9 mouse cellular contexts compared by ENCODE assay signal in genomic region chrX:102060891-102061290, GRCm38 (mm10). TPM values are rescaled to one million over a fixed set of nuclear protein-coding genes. Genes with fewer than 3 reads are reported as not detected.
DNase-seq lines count a peak whose midpoint lies in the region; ATAC-seq and TF ChIP-seq lines count a peak whose summit lies in the region.
"Had no signal": no experiment of that assay in that cellular context is flagged by ENCODE, and none has a peak within 500 bp of the region (broad histone marks: within the 10 kb centered on the region; RNA-seq: fewer than 3 reads in every experiment).

No protein-coding gene starts in this region.

- WGBS in kidney, adult 2 months, result 31% methylated on average over 2 of the region's 2 CpGs
- WGBS in kidney, embryonic 15.5 days, result 21% methylated on average over 2 of the region's 2 CpGs
- WGBS in lung, embryonic 15.5 days, result 17% methylated on average over 2 of the region's 2 CpGs
- WGBS in thymus, adult 2 months, result 0% methylated on average over 2 of the region's 2 CpGs

- no peak for ATAC-seq in kidney, embryonic 15.5 days (replicated peaks; ENCODE audit: low FRiP score)
- ATAC-seq in lung, embryonic 15.5 days (ENCODE audit: borderline replicate concordance, extremely low read depth, low FRiP score, low TSS enrichment), result peak; percentile 76
- ATAC-seq in frontal cortex, adult (ENCODE audit: low TSS enrichment), result no peak

- TF ChIP-seq POLR2A in kidney, adult 2 months (IDR thresholded peaks at IDR 0.05; ENCODE audit: low read depth, low read length), result no peak
- no peak for TF ChIP-seq POLR2A in thymus, adult 2 months (IDR thresholded peaks at IDR 0.05; ENCODE audit: control insufficient read depth, extremely low read depth, insufficient read depth, low read length, poor library complexity)

- intact Hi-C loops in gastrocnemius, adult 2 months (cut with DNase I), result loop anchor here (10.0 kb wide), 1 partner anchor 256 kb away; no protein-coding TSS in a partner anchor

- H3K4me1 ChIP-seq in kidney, adult 2 months (ENCODE audit: control insufficient read depth, insufficient read depth, low read length), result no peaks in the 10 kb centered on the region; the same call in 1 of the 2 replicates
- H3K4me1 ChIP-seq in kidney, embryonic 15.5 days, result 0 out of 2 replicates have a peak, but pooled peaks cover 2% of the 10 kb centered on the region
- H3K4me1 ChIP-seq in lung, embryonic 15.5 days, result peaks cover 10% of the 10 kb centered on the region
- no peaks in the 10 kb centered on the region; the same call in 1 of the 2 replicates for H3K4me1 ChIP-seq in thymus, adult 2 months (replicated peaks; ENCODE audit: control insufficient read depth, insufficient read depth, low read length)

- no peak overlapping the region for H3K27ac ChIP-seq in kidney, adult 2 months (ENCODE audit: insufficient read depth, low read depth, low read length)
- no peak overlapping the region for H3K27ac ChIP-seq in kidney, embryonic 15.5 days
- H3K27ac ChIP-seq in gastrocnemius, adult 2 months, result peak overlapping the region; percentile 8; the same call in 1 of the 2 replicates
- H3K27ac ChIP-seq in lung, embryonic 15.5 days, result peak overlapping the region; percentile 47
- H3K27ac ChIP-seq in thymus, adult 2 months (ENCODE audit: control insufficient read depth, insufficient read depth, low read length), result no peak overlapping the region
- no peak overlapping the region for H3K27ac ChIP-seq in layer of hippocampus, adult 2 months
- H3K27ac ChIP-seq: midbrain, embryonic 12.5 days had no signal

- no peaks in the 10 kb centered on the region for H3K36me3 ChIP-seq in kidney, adult 2 months (ENCODE audit: control insufficient read depth, insufficient read depth, low read length)
- H3K36me3 ChIP-seq in kidney, embryonic 15.5 days, result no peaks in the 10 kb centered on the region
- no peaks in the 10 kb centered on the region for H3K36me3 ChIP-seq in lung, embryonic 15.5 days
- H3K36me3 ChIP-seq in thymus, adult 2 months (ENCODE audit: control insufficient read depth, insufficient read depth, low read length), result no peaks in the 10 kb centered on the region
- H3K36me3 ChIP-seq: midbrain, embryonic 12.5 days had no signal

- H3K27me3 ChIP-seq in kidney, adult 2 months (replicated peaks; ENCODE audit: control insufficient read depth, insufficient read depth, low read length), result no peaks in the 10 kb centered on the region
- peaks cover 20% of the 10 kb centered on the region for H3K27me3 ChIP-seq in kidney, embryonic 15.5 days
- H3K27me3 ChIP-seq in lung, embryonic 15.5 days, result no peaks in the 10 kb centered on the region
- H3K27me3 ChIP-seq in thymus, adult 2 months (ENCODE audit: control insufficient read depth, insufficient read depth, low read length), result no peaks in the 10 kb centered on the region

- H3K4me2 ChIP-seq in kidney, embryonic 15.5 days, result no peak overlapping the region
- no peak overlapping the region for H3K4me2 ChIP-seq in lung, embryonic 15.5 days
- H3K4me2 ChIP-seq: midbrain, embryonic 12.5 days had no signal

- H3K4me3 ChIP-seq in kidney, adult 2 months (ENCODE audit: insufficient read depth, low read depth, low read length), result no peak overlapping the region
- H3K4me3 ChIP-seq in kidney, embryonic 15.5 days (replicated peaks), result no peak overlapping the region
- H3K4me3 ChIP-seq in gastrocnemius, adult 2 months, result no peak overlapping the region
- H3K4me3 ChIP-seq in lung, embryonic 15.5 days, result no peak overlapping the region
- no peak overlapping the region for H3K4me3 ChIP-seq in thymus, adult 2 months (ENCODE audit: control insufficient read depth, insufficient read depth, low read length)
- H3K4me3 ChIP-seq in layer of hippocampus, adult 2 months, result no peak overlapping the region
- H3K4me3 ChIP-seq: midbrain, embryonic 12.5 days had no signal

- H3K9ac ChIP-seq in kidney, embryonic 15.5 days, result no peak overlapping the region
- no peak overlapping the region for H3K9ac ChIP-seq in lung, embryonic 15.5 days
- H3K9ac ChIP-seq: midbrain, embryonic 12.5 days had no signal

- no peak for TF ChIP-seq CTCF in kidney, adult 2 months (conservative IDR thresholded peaks at IDR 0.05; ENCODE audit: insufficient read depth, insufficient read length, low read depth, low read length)
- TF ChIP-seq CTCF in gastrocnemius, adult 2 months (IDR thresholded peaks at IDR 0.05), result no peak
- TF ChIP-seq CTCF in thymus, adult 2 months (IDR thresholded peaks at IDR 0.05; ENCODE audit: borderline replicate concordance, control insufficient read depth, extremely low read depth, insufficient read depth, low read length, poor library complexity), result no peak
- TF ChIP-seq CTCF in layer of hippocampus, adult 2 months (conservative IDR thresholded peaks at IDR 0.05), result no peak

- no peaks in the 10 kb centered on the region for H3K9me3 ChIP-seq in kidney, embryonic 15.5 days (replicated peaks)
- no peaks in the 10 kb centered on the region for H3K9me3 ChIP-seq in lung, embryonic 15.5 days
- H3K9me3 ChIP-seq: midbrain, embryonic 12.5 days had no signal

- DNase-seq in kidney, adult 2 months, result peak; percentile 76
- DNase-seq in NIH3T3 (ENCODE audit: low read depth), result peak; percentile 59
- DNase-seq in gastrocnemius, adult 2 months, result peak; percentile 57
- no peak for DNase-seq in thymus, adult 2 months
- no peak for DNase-seq in layer of hippocampus, adult 2 months (ENCODE audit: low spot score in 2 of 2)

RNA-seq across cellular contexts. Expression of gene Rtl5, which starts 10.2 kb away (rescaled TPM):
- 9.7 and 11.9 TPM in 2 replicates for polyA plus RNA-seq in kidney, adult 2 months (2012; rRNA removed)
- polyA plus RNA-seq in kidney, embryonic 15.5 days (2015; fragmentation: Nextera tagmentation; extraction: Ambion mirVana), result 2.5 and 2.8 TPM in 2 replicates
- under 1 TPM; 0.53 to 0.94 TPM for total RNA-seq in gastrocnemius, adult 2 months (2021)
- polyA plus RNA-seq in lung, embryonic 15.5 days (2015; fragmentation: Nextera tagmentation; extraction: Ambion mirVana), result 2.0 and 2.3 TPM in 2 replicates
- polyA plus RNA-seq in thymus, adult 2 months (2012; rRNA removed), result 2.7 and 4.0 TPM in 2 replicates
- total RNA-seq in layer of hippocampus, adult 2 months (2021), result 1 to 10 TPM; 8.8 to 9.0 TPM

RNA-seq across cellular contexts. Expression of gene Pin4, which starts 58.4 kb away (rescaled TPM):
- 2.0 and 5.2 TPM in 2 replicates for polyA plus RNA-seq in kidney, adult 2 months (2012; rRNA removed)
- 68.1 and 75.6 TPM in 2 replicates for polyA plus RNA-seq in kidney, embryonic 15.5 days (2015; fragmentation: Nextera tagmentation; extraction: Ambion mirVana)
- 10 to 100 TPM; 25.0 to 40.3 TPM for total RNA-seq in gastrocnemius, adult 2 months (2021)
- polyA plus RNA-seq in lung, embryonic 15.5 days (2015; fragmentation: Nextera tagmentation; extraction: Ambion mirVana), result 59.6 and 64.8 TPM in 2 replicates
- polyA plus RNA-seq in thymus, adult 2 months (2012; rRNA removed), result 1.6 and 2.1 TPM in 2 replicates
- 10 to 100 TPM; 25.0 to 34.5 TPM for total RNA-seq in layer of hippocampus, adult 2 months (2021)

Comparison
In these comparisons a context has a peak if more than half of its experiments do, and no peak if none do; other contexts are left out.
1. DNase-seq: peak in kidney, adult 2 months (single experiment), NIH3T3 (single experiment) and gastrocnemius, adult 2 months (single experiment); none in thymus, adult 2 months (single experiment) and layer of hippocampus, adult 2 months (0 of 2).
2. H3K27ac ChIP-seq: peak in gastrocnemius, adult 2 months (single experiment) and lung, embryonic 15.5 days (single experiment); none in kidney, adult 2 months (single experiment), kidney, embryonic 15.5 days (single experiment), thymus, adult 2 months (single experiment) and layer of hippocampus, adult 2 months (single experiment).